Mouse (Mus musculus) thymus, adult 2 months (tissue): ENCODE results near the gene Chst5. TPM values are rescaled to one million over a fixed set of nuclear protein-coding genes. Genes with fewer than 3 reads are reported as not detected.
"Not testable (repeated sequence)": the region's sequence is repeated elsewhere in the genome, so short reads cannot be mapped to it uniquely, and the experiment has no call there.

Experiments used
- DNase-seq: peaks from one replicate; pipeline ENCODE4 v3.0.0; 2021
- H3K27ac ChIP-seq: fragments of 200-500 bp; 2 replicates; pipeline ENCODE4 v1.5.1; 2012; ENCODE audit warnings: low read length, control low read depth; ENCODE audit not compliant: control insufficient read depth, insufficient read depth
- H3K27me3 ChIP-seq: fragments of 200-500 bp; 2 replicates; pipeline ENCODE4 v1.6.1; 2012; ENCODE audit warnings: mild to moderate bottlenecking, low read length, moderate library complexity, mixed read lengths; ENCODE audit not compliant: control insufficient read depth, insufficient read depth
- H3K36me3 ChIP-seq: fragments of 200-500 bp; 2 replicates; pipeline ENCODE4 v1.6.1; 2012; ENCODE audit warnings: mild to moderate bottlenecking, low read length, moderate library complexity; ENCODE audit not compliant: control insufficient read depth, insufficient read depth
- H3K4me1 ChIP-seq: fragments of 200-500 bp; replicated peaks from 2 replicates; pipeline ENCODE4 v1.6.1; 2012; ENCODE audit warnings: low read length; ENCODE audit not compliant: control insufficient read depth, insufficient read depth
- H3K4me3 ChIP-seq: fragments of 200-500 bp; 2 replicates; pipeline ENCODE4 v1.5.1; 2012; ENCODE audit warnings: mild to moderate bottlenecking, low read length, control low read depth, moderate library complexity; ENCODE audit not compliant: control insufficient read depth, insufficient read depth
- CTCF ChIP-seq: fragments of 200-500 bp; IDR thresholded peaks from 2 replicates; pipeline ENCODE4 v1.5.1; 2012; ENCODE audit warnings: mild to moderate bottlenecking, control low read depth, low read length, moderate library complexity, borderline replicate concordance; ENCODE audit not compliant: control insufficient read depth, poor library complexity, insufficient read depth; ENCODE audit errors: extremely low read depth
- POLR2A ChIP-seq: fragments of 200-500 bp; IDR thresholded peaks from 2 replicates; pipeline ENCODE4 v1.6.1; 2012; ENCODE audit warnings: mild to moderate bottlenecking, low read length, control low read depth, moderate library complexity; ENCODE audit not compliant: control insufficient read depth, poor library complexity, insufficient read depth; ENCODE audit errors: extremely low read depth
- WGBS: fragments of 180-500 bp; shearing (Covaris S2); methylation state at CpG from one replicate; pipeline ENCODE4 v1.1.7; 2018; 5-methylcytosine and 5-hydroxymethylcytosine counted together
- polyA plus RNA-seq: library from polyadenylated mRNA; depleted of rRNA; stranded (reverse); fragments of >200 nt; gene quantifications from 2 replicates; pipeline ENCODE4 v1.2.3, GENCODE M21; 2012; rRNA removed

Gene Chst5
- polyA plus RNA-seq, 1 experiment: 0.75 TPM

- Histone ChIP-seq H3K27ac (no peak overlapping the region), H3K4me3 (no peak overlapping the region), H3K4me1 (no peaks in the 10 kb centered on the region), H3K36me3 (no peaks in the 10 kb centered on the region), H3K27me3 (no peaks in the 10 kb centered on the region)
- WGBS: 95% methylated on average over 8 of the region's 8 CpGs
- no peak for TF ChIP-seq CTCF
- DNase-seq: no peak
Measured at GRCm38 (mm10) chr8:111865130-111865852, 45.0 kb downstream of the Chst5 start.

- TF ChIP-seq CTCF (no peak), POLR2A (no peak)
- Histone ChIP-seq H3K36me3 (no peaks in the 10 kb centered on the region), H3K27ac (no peak overlapping the region), H3K4me3 (no peak overlapping the region), H3K27me3 (no peaks in the 10 kb centered on the region), H3K4me1 (no peaks in the 10 kb centered on the region)
- WGBS: 95% methylated on average over 8 of the region's 8 CpGs
- DNase-seq: no peak
Measured at GRCm38 (mm10) chr8:111864648-111865047, 45.6 kb downstream of the Chst5 start.

DNA sequence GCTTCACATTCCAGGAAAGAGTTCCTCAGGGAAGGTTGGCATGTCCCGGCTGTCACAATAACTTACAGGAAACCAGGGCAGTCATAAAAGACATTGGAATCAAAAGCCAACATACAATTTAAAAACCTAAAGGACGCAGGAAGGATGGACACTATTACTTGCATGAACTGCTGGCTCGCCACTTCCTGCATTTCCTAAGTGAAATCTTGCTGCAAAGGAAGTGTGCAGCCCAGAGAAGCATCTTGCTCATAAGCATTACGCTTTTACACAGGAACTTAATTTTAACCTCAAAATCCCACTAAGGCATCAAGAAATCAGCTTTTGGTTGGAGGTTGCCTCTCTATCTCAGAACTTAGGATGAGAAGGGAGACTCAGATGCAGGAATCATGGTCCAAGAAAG, 47.0 kb downstream of the Chst5 start:
- WGBS: 28% methylated on average over 4 of the region's 4 CpGs
- DNase-seq: no peak
- no peak for TF ChIP-seq POLR2A
- TF ChIP-seq CTCF: no peak
- no peaks in the 10 kb centered on the region for H3K4me1 ChIP-seq
- no peaks in the 10 kb centered on the region for H3K36me3 ChIP-seq
- H3K4me3 ChIP-seq: no peak overlapping the region
- H3K27me3 ChIP-seq: no peaks in the 10 kb centered on the region
- H3K27ac ChIP-seq: no peak overlapping the region

GRCm38 (mm10) chr8:111855977-111856376, 54.3 kb downstream of the Chst5 start:
- no peak for DNase-seq
- 93% methylated on average over 12 of the region's 12 CpGs for WGBS
- Histone ChIP-seq H3K36me3 (no peaks in the 10 kb centered on the region), H3K27me3 (no peaks in the 10 kb centered on the region), H3K4me3 (no peak overlapping the region), H3K4me1 (peaks cover 3% of the 10 kb centered on the region), H3K27ac (no peak overlapping the region)
- TF ChIP-seq POLR2A (no peak), CTCF (no peak)

GRCm38 (mm10) chr8:111853861-111854501, 56.3 kb downstream of the Chst5 start, which contains the start of gene Cfdp1:
TSS of gene Cfdp1 (minus strand) at chr8:111854291.
- Histone ChIP-seq H3K4me3 (peak within 1 kb of the TSS; percentile 93), H3K36me3 (no peaks in the 10 kb centered on the region), H3K27ac (no peak within 1 kb of the TSS), H3K27me3 (no peaks in the 10 kb centered on the region), H3K4me1 (peaks cover 3% of the 10 kb centered on the region)
- under 1% methylated on average over 53 of the region's 53 CpGs for WGBS
- peak; percentile 97 for DNase-seq
- TF ChIP-seq POLR2A (peak; percentile 58; the same call in 1 of the 2 replicates), CTCF (no peak; the same call in none of the 2 replicates)

DNA sequence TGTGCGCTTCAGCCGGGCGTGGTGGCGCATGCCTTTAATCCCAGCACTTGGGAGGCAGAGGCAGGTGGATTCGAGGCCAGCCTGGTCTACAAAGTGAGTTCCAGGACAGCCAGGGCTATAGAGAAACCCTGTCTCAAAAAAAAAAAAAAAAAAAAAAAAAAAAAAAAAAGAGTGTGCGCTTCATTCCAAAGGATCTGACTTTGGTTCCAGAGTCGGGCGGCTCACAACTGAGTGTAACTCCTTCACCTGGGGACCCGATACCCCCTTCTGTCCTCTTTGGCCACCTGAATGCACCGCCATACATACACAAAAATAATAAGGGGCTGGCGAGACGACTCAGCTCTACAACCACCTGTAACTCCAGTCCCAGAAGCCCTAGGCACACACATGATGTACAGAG, 57.0 kb downstream of the Chst5 start:
- not testable (repeated sequence) for H3K36me3 ChIP-seq, H3K4me3 ChIP-seq, H3K27ac ChIP-seq, DNase-seq, H3K4me1 ChIP-seq, H3K27me3 ChIP-seq
- 66% methylated on average over 12 of the region's 12 CpGs for WGBS

- WGBS: 91% methylated on average over 6 of the region's 6 CpGs
- Histone ChIP-seq H3K4me1 (no peaks in the 10 kb centered on the region), H3K36me3 (peaks cover 7% of the 10 kb centered on the region), H3K27ac (no peak overlapping the region), H3K4me3 (no peak overlapping the region), H3K27me3 (no peaks in the 10 kb centered on the region)
- TF ChIP-seq CTCF (no peak), POLR2A (no peak)
- no peak for DNase-seq
Measured at GRCm38 (mm10) chr8:111846746-111847145, 63.5 kb downstream of the Chst5 start.

Other genes starting within 250 kb of the Chst5 start
- 6.6 and 11.8 TPM in 2 replicates for gene Ctrb1, start 219.4 kb downstream of the Chst5 start, polyA plus RNA-seq
- gene Bcar1, start 166.6 kb downstream of the Chst5 start, polyA plus RNA-seq: 11.8 and 14.0 TPM in 2 replicates
- 5.5 and 5.8 TPM in 2 replicates for gene Cfdp1, start 56.2 kb downstream of the Chst5 start, polyA plus RNA-seq
- 3.1 and 3.7 TPM in 2 replicates for gene Tmem170, start 33.7 kb downstream of the Chst5 start, polyA plus RNA-seq
- 2.4 and 2.8 TPM in 2 replicates for gene Tmem231, start 23.4 kb upstream of the Chst5 start, polyA plus RNA-seq
- 34.1 and 45.3 TPM in 2 replicates for gene Gabarapl2, start 30.3 kb upstream of the Chst5 start, polyA plus RNA-seq
- gene Adat1, start 81.9 kb upstream of the Chst5 start, polyA plus RNA-seq: 4.0 and 4.5 TPM in 2 replicates
- 54.5 and 63.7 TPM in 2 replicates for gene Kars, start 100.9 kb upstream of the Chst5 start, polyA plus RNA-seq
- gene Terf2ip, start 101.0 kb upstream of the Chst5 start, polyA plus RNA-seq: 13.1 and 15.7 TPM in 2 replicates
- not detected in 2 replicates for gene Gm6793, start 104.6 kb upstream of the Chst5 start, polyA plus RNA-seq